Mouse (Mus musculus): ENCODE data around the gene Tmtc4. TPM values are rescaled to one million over a fixed set of nuclear protein-coding genes. Genes with fewer than 3 reads are reported as not detected.

Tmtc4 gene
- polyA plus RNA-seq, 1 experiment from 2014 or later = 14.6 TPM

- Histone ChIP-seq H3K27me3 (no peaks in the 10 kb centered on the region), H3K4me1 (replicated peaks) (peaks cover 27% of the 10 kb centered on the region), H3K9me3 (replicated peaks) (no peaks in the 10 kb centered on the region), H3K4me2 (no peak overlapping the region), H3K9ac (no peak overlapping the region), H3K27ac (no peak overlapping the region), H3K36me3 (no peaks in the 10 kb centered on the region), H3K4me3 (no peak overlapping the region)
- 79% methylated on average over 3 of the region's 3 CpGs for WGBS
- no peak for ATAC-seq (replicated peaks; ENCODE audit: insufficient number of reproducible peaks, insufficient read depth, low FRiP score, low read depth)
These were observed 82.7 kb downstream of the Tmtc4 start for GRCm38 (mm10) chr14:122901177-122901576.

GRCm38 (mm10) chr14:122900679-122901078, 83.2 kb downstream of the Tmtc4 start:
- ATAC-seq (replicated peaks; ENCODE audit: insufficient number of reproducible peaks, insufficient read depth, low FRiP score, low read depth) = no peak
- Histone ChIP-seq H3K27ac (no peak overlapping the region), H3K9me3 (replicated peaks) (no peaks in the 10 kb centered on the region), H3K4me1 (replicated peaks) (peaks cover 27% of the 10 kb centered on the region), H3K9ac (no peak overlapping the region), H3K4me2 (no peak overlapping the region), H3K36me3 (no peaks in the 10 kb centered on the region), H3K4me3 (no peak overlapping the region), H3K27me3 (no peaks in the 10 kb centered on the region)

GRCm38 (mm10) chr14:122898550-122898949, 85.3 kb downstream of the Tmtc4 start:
- H3K9me3 ChIP-seq (replicated peaks) = no peaks in the 10 kb centered on the region
- no peak overlapping the region for H3K4me2 ChIP-seq
- H3K9ac ChIP-seq = no peak overlapping the region
- H3K4me1 ChIP-seq (replicated peaks) = peaks cover 20% of the 10 kb centered on the region
- no peak overlapping the region for H3K27ac ChIP-seq
- no peak for ATAC-seq (replicated peaks; ENCODE audit: insufficient number of reproducible peaks, insufficient read depth, low FRiP score, low read depth)
- H3K4me3 ChIP-seq = no peak overlapping the region
- no peaks in the 10 kb centered on the region for H3K36me3 ChIP-seq
- no peaks in the 10 kb centered on the region for H3K27me3 ChIP-seq

GRCm38 (mm10) chr14:122896106-122896505, 87.7 kb downstream of the Tmtc4 start:
- ATAC-seq (replicated peaks; ENCODE audit: insufficient number of reproducible peaks, insufficient read depth, low FRiP score, low read depth) = no peak
- Histone ChIP-seq H3K4me2 (no peak overlapping the region), H3K4me3 (no peak overlapping the region), H3K4me1 (replicated peaks) (0 out of 2 replicates have a peak, but pooled peaks cover 3% of the 10 kb centered on the region), H3K9ac (no peak overlapping the region), H3K36me3 (no peaks in the 10 kb centered on the region), H3K27ac (no peak overlapping the region), H3K9me3 (replicated peaks) (no peaks in the 10 kb centered on the region), H3K27me3 (no peaks in the 10 kb centered on the region)
- WGBS = 88% methylated on average over 1 of the region's 1 CpGs

- Histone ChIP-seq H3K4me2 (no peak overlapping the region), H3K9ac (no peak overlapping the region), H3K36me3 (no peaks in the 10 kb centered on the region), H3K27ac (no peak overlapping the region), H3K4me3 (no peak overlapping the region), H3K9me3 (replicated peaks) (no peaks in the 10 kb centered on the region), H3K4me1 (replicated peaks) (peaks cover 15% of the 10 kb centered on the region), H3K27me3 (no peaks in the 10 kb centered on the region)
- WGBS = 94% methylated on average over 12 of the region's 12 CpGs
- no peak for ATAC-seq (replicated peaks; ENCODE audit: insufficient number of reproducible peaks, insufficient read depth, low FRiP score, low read depth)
These were observed 92.3 kb downstream of the Tmtc4 start for GRCm38 (mm10) chr14:122891470-122891968.

GRCm38 (mm10) chr14:122888480-122888872, 95.4 kb downstream of the Tmtc4 start:
- Histone ChIP-seq H3K9me3 (replicated peaks) (no peaks in the 10 kb centered on the region), H3K27ac (peak overlapping the region; percentile 32; the same call in 1 of the 2 replicates), H3K4me2 (no peak overlapping the region), H3K36me3 (no peaks in the 10 kb centered on the region), H3K4me1 (replicated peaks) (peaks cover 19% of the 10 kb centered on the region), H3K9ac (no peak overlapping the region), H3K4me3 (no peak overlapping the region), H3K27me3 (no peaks in the 10 kb centered on the region)
- WGBS = 39% methylated on average over 1 of the region's 1 CpGs
- ATAC-seq (replicated peaks; ENCODE audit: insufficient number of reproducible peaks, insufficient read depth, low FRiP score, low read depth) = no peak

GRCm38 (mm10) chr14:122887702-122888479, 95.9 kb downstream of the Tmtc4 start:
- H3K4me3 ChIP-seq = no peak overlapping the region
- H3K27ac ChIP-seq = peak overlapping the region; percentile 32; the same call in 1 of the 2 replicates
- H3K27me3 ChIP-seq = no peaks in the 10 kb centered on the region
- no peaks in the 10 kb centered on the region for H3K36me3 ChIP-seq
- H3K4me2 ChIP-seq = no peak overlapping the region
- WGBS = 58% methylated on average over 3 of the region's 3 CpGs
- no peak overlapping the region for H3K9ac ChIP-seq
- no peaks in the 10 kb centered on the region for H3K9me3 ChIP-seq (replicated peaks)
- peaks cover 19% of the 10 kb centered on the region for H3K4me1 ChIP-seq (replicated peaks)
- ATAC-seq (replicated peaks; ENCODE audit: insufficient number of reproducible peaks, insufficient read depth, low FRiP score, low read depth) = peak; percentile 47; the same call in 1 of the 2 replicates

GRCm38 (mm10) chr14:122887278-122887677, 96.6 kb downstream of the Tmtc4 start:
- no peak overlapping the region for H3K4me3 ChIP-seq
- H3K9me3 ChIP-seq (replicated peaks) = no peaks in the 10 kb centered on the region
- 84% methylated on average over 1 of the region's 1 CpGs for WGBS
- no peak overlapping the region for H3K27ac ChIP-seq
- H3K9ac ChIP-seq = no peak overlapping the region
- H3K27me3 ChIP-seq = no peaks in the 10 kb centered on the region
- no peak for ATAC-seq (replicated peaks; ENCODE audit: insufficient number of reproducible peaks, insufficient read depth, low FRiP score, low read depth)
- no peaks in the 10 kb centered on the region for H3K36me3 ChIP-seq
- peaks cover 19% of the 10 kb centered on the region for H3K4me1 ChIP-seq (replicated peaks)
- H3K4me2 ChIP-seq = no peak overlapping the region

GRCm38 (mm10) chr14:122885893-122886292, 97.9 kb downstream of the Tmtc4 start:
- 81% methylated on average over 7 of the region's 7 CpGs for WGBS
- Histone ChIP-seq H3K4me1 (replicated peaks) (peaks cover 19% of the 10 kb centered on the region), H3K27me3 (no peaks in the 10 kb centered on the region), H3K9ac (no peak overlapping the region), H3K9me3 (replicated peaks) (no peaks in the 10 kb centered on the region), H3K27ac (no peak overlapping the region), H3K36me3 (no peaks in the 10 kb centered on the region), H3K4me3 (no peak overlapping the region), H3K4me2 (no peak overlapping the region)
- ATAC-seq (replicated peaks; ENCODE audit: insufficient number of reproducible peaks, insufficient read depth, low FRiP score, low read depth) = no peak

GRCm38 (mm10) chr14:122883821-122884584, 99.8 kb downstream of the Tmtc4 start:
- no peak overlapping the region for H3K4me2 ChIP-seq
- no peak overlapping the region for H3K4me3 ChIP-seq
- H3K4me1 ChIP-seq (replicated peaks) = peaks cover 19% of the 10 kb centered on the region
- H3K27me3 ChIP-seq = no peaks in the 10 kb centered on the region
- no peak for ATAC-seq (replicated peaks; ENCODE audit: insufficient number of reproducible peaks, insufficient read depth, low FRiP score, low read depth)
- 59% methylated on average over 10 of the region's 10 CpGs for WGBS
- no peak overlapping the region for H3K27ac ChIP-seq
- H3K36me3 ChIP-seq = no peaks in the 10 kb centered on the region
- H3K9me3 ChIP-seq (replicated peaks) = no peaks in the 10 kb centered on the region
- no peak overlapping the region for H3K9ac ChIP-seq

- Histone ChIP-seq H3K4me2 (no peak overlapping the region), H3K9me3 (replicated peaks) (no peaks in the 10 kb centered on the region), H3K4me1 (replicated peaks) (peaks cover 15% of the 10 kb centered on the region), H3K27ac (no peak overlapping the region), H3K36me3 (no peaks in the 10 kb centered on the region), H3K27me3 (no peaks in the 10 kb centered on the region), H3K4me3 (no peak overlapping the region), H3K9ac (no peak overlapping the region)
- no peak for ATAC-seq (replicated peaks; ENCODE audit: insufficient number of reproducible peaks, insufficient read depth, low FRiP score, low read depth)
- WGBS = 79% methylated on average over 4 of the region's 4 CpGs
These were observed 100.4 kb downstream of the Tmtc4 start for GRCm38 (mm10) chr14:122883410-122883806.
